Mouse (Mus musculus) embryonic facial prominence, embryonic 11.5 days (tissue): Measurements from ENCODE around the gene Cdk2ap2. TPM values are rescaled to one million over a fixed set of nuclear protein-coding genes. Genes with fewer than 3 reads are reported as not detected.
"Not testable (repeated sequence)": the region's sequence is repeated elsewhere in the genome, so short reads cannot be mapped to it uniquely, and the experiment has no call there.

Experiments used
- ATAC-seq: fragments of 200-750 bp; cut with Nextera tagmentation; replicated peaks from 2 replicates; pipeline ENCODE4 v1.8.0; 2017; ENCODE audit warnings: low read depth; ENCODE audit not compliant: insufficient number of reproducible peaks, low FRiP score, low TSS enrichment
- DNase-seq: peaks from one replicate; pipeline ENCODE4 v3.0.0-alpha.2; 2015; ENCODE audit warnings: low spot score
- H3K27ac ChIP-seq: fragments of 300-500 bp; sonication (generic); replicated peaks from 2 replicates; pipeline ENCODE4 v1.5.1; 2014; ENCODE audit warnings: mild to moderate bottlenecking, low read depth, low read length, control low read depth
- H3K27me3 ChIP-seq: fragments of 300-500 bp; sonication (generic); 2 replicates; pipeline ENCODE4 v1.6.1; 2014; ENCODE audit warnings: mild to moderate bottlenecking, low read length, moderate library complexity, mixed read lengths; ENCODE audit not compliant: control insufficient read depth, insufficient read depth
- H3K36me3 ChIP-seq: fragments of 300-500 bp; sonication (generic); replicated peaks from 2 replicates; pipeline ENCODE4 v1.6.1; 2014; ENCODE audit warnings: low read depth, mild to moderate bottlenecking, low read length, moderate library complexity, mixed read lengths; ENCODE audit not compliant: control insufficient read depth, insufficient read depth
- H3K4me1 ChIP-seq: fragments of 300-500 bp; sonication (generic); 2 replicates; pipeline ENCODE4 v1.6.1; 2014; ENCODE audit warnings: low read length, mixed read lengths; ENCODE audit not compliant: control insufficient read depth, insufficient read depth
- H3K4me2 ChIP-seq: fragments of 300-500 bp; sonication (generic); 2 replicates; pipeline ENCODE4 v1.6.1; 2014; ENCODE audit warnings: low read depth, mild to moderate bottlenecking, control low read depth, low read length, moderate library complexity
- H3K4me3 ChIP-seq: fragments of 300-500 bp; sonication (generic); 2 replicates; pipeline ENCODE4 v1.5.1; 2014; ENCODE audit warnings: low read depth, low read length, control low read depth
- H3K9ac ChIP-seq: fragments of 300-500 bp; sonication (generic); replicated peaks from 2 replicates; pipeline ENCODE4 v1.6.1; 2014; ENCODE audit warnings: mild to moderate bottlenecking, control low read depth, low read length
- H3K9me3 ChIP-seq: fragments of 300-500 bp; sonication (generic); replicated peaks from 2 replicates; pipeline ENCODE4 v1.6.1; 2016; ENCODE audit warnings: mild to moderate bottlenecking, low read length, inconsistent platforms, mixed read lengths; ENCODE audit not compliant: control insufficient read depth
- WGBS: fragments of 180-500 bp; shearing (Covaris S2); extraction: QIAGEN DNeasy Blood & Tissue Kit; methylation state at CpG from one replicate; pipeline ENCODE4 v1.1.7; 2014; 5-methylcytosine and 5-hydroxymethylcytosine counted together
- polyA plus RNA-seq: library from polyadenylated mRNA; unstranded; fragments of >200 nt; fragmentation: Nextera tagmentation; extraction: Ambion mirVana; gene quantifications from 2 replicates; pipeline ENCODE4 v1.2.1, GENCODE M21; 2014

Cdk2ap2 gene
- polyA plus RNA-seq: 58.6 and 69.0 TPM in 2 replicates

DNA sequence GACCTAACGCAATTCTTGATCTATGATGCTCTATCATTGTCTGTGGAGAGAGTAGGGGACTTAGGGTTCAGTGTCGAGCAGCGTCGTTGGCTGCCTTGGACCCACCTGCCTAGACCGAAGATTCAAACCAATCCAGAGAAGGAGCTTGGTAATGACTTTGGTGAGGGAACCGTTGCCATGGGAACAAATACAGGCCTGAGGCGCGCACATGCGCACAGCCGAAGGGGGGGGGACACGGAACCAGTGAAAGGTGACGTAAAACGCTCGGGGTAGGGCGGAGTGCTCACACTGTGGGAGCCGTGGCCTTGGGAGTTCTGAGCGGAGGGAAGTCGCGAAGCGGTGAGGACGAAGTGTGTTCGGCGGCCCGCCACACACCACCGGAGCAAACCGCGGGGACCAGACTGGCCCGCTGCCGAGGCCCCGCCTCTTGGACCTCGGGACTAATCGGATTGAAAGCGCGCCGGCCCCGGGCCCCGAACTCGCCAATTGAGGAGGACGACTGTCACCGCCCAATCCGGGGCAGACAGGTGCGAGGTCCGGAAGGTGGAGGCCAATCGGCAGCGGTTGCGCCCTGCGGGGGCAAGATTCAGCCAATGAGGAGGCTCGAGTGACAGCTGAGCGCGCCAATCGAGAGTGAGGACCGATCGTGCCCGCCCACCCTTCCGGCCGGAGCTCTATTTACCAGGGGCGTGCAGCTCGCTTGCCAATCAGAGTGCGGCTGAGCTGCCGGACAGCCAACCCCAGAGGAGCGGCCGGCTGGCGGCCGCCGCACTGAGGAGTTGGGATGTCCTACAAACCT lies at the start of gene Cdk2ap2:
Cdk2ap2 (plus strand) TSS at position 541 of the 799 bp plus-strand sequence.
- DNase-seq (peak; percentile 99), ATAC-seq (peak; percentile 92)
- H3K4me2 ChIP-seq: peak within 1 kb of the TSS; percentile 70
- H3K9me3 ChIP-seq: no peaks in the 10 kb centered on the region
- H3K36me3 ChIP-seq: no peaks in the 10 kb centered on the region
- peaks cover 19% of the 10 kb centered on the region for H3K27me3 ChIP-seq
- H3K27ac ChIP-seq: no peak within 1 kb of the TSS
- peaks cover 4% of the 10 kb centered on the region; the same call in 1 of the 2 replicates for H3K4me1 ChIP-seq
- peak within 1 kb of the TSS; percentile 53 for H3K9ac ChIP-seq
- under 1% methylated on average over 65 of the region's 65 CpGs for WGBS
- H3K4me3 ChIP-seq: peak within 1 kb of the TSS; percentile 62

DNA sequence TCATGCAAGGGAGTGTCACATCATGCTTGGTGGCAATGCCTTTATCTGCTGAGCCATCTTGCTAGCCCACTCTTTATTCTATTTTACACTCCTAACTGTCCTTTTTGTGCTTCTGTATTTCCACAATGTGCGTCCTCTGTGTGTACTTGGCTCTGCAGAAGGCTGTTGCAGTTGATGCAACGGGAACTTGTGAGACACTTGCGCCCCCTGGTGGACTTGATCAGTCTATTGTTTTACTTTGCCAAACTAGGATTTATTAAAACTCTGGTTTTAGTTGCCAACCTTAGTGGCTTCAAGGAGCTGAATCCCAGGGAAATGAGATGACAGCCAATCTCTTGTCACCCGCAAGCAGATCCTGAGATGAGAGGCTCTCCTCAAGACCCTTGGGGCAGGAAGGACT lies 49.1 kb upstream of the Cdk2ap2 start:
- ATAC-seq: no peak
- H3K36me3 ChIP-seq: no peaks in the 10 kb centered on the region
- 17% methylated on average over 4 of the region's 4 CpGs for WGBS
- H3K4me3 ChIP-seq: no peak overlapping the region
- no peak overlapping the region for H3K27ac ChIP-seq
- H3K9me3 ChIP-seq: no peaks in the 10 kb centered on the region
- H3K4me1 ChIP-seq: no peaks in the 10 kb centered on the region
- no peak overlapping the region for H3K9ac ChIP-seq
- H3K27me3 ChIP-seq: no peaks in the 10 kb centered on the region
- DNase-seq: peak; percentile 90
- no peak overlapping the region for H3K4me2 ChIP-seq

DNA sequence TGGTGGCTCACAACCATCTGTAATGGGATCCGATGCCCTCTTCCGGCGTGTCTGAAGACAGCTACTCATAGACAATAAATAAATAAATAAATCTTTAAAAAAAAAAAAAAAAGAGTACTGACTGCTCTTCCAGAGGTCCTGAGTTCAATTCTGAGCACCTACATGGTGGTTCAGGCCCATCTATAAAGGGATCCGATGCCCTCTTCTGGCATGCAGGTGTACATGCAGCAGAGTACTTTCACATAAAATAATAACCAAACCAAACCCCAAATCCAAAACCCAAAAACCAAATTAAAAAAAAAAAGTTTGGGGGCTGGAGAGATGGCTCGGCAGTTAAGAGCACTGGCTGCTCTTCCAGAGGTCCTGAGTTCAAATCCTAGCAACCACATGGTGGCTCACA lies 47.9 kb upstream of the Cdk2ap2 start:
- WGBS: 77% methylated on average over 5 of the region's 5 CpGs
- not testable (repeated sequence) for H3K4me2 ChIP-seq, ATAC-seq, H3K9ac ChIP-seq, H3K27me3 ChIP-seq, H3K4me1 ChIP-seq, H3K9me3 ChIP-seq, H3K36me3 ChIP-seq, H3K4me3 ChIP-seq, H3K27ac ChIP-seq, DNase-seq

DNA sequence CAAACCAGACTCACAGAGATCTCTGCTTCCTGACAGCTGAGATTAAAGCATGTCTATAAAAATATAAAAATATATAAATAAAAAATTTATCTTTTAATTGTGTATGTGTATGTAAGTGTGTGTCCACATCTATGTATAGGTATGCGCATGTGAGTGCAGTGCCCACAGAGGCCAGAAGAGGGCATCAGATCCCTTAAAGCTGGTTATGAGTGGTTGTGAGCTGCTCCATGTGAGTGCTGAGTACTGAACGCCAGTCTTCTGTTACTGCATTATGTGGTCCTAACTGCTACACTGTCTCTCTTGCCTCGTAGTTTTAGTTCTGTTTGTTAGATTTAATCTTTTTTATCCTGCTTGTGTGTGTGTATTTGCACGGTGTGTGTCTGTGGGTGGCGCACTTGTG lies 46.0 kb upstream of the Cdk2ap2 start:
- Histone ChIP-seq H3K4me1 (no peaks in the 10 kb centered on the region), H3K27ac (no peak overlapping the region), H3K4me2 (no peak overlapping the region), H3K27me3 (no peaks in the 10 kb centered on the region), H3K36me3 (no peaks in the 10 kb centered on the region), H3K9me3 (no peaks in the 10 kb centered on the region), H3K4me3 (no peak overlapping the region), H3K9ac (no peak overlapping the region)
- no peak for ATAC-seq
- DNase-seq: no peak
- 97% methylated on average over 5 of the region's 5 CpGs for WGBS

DNA sequence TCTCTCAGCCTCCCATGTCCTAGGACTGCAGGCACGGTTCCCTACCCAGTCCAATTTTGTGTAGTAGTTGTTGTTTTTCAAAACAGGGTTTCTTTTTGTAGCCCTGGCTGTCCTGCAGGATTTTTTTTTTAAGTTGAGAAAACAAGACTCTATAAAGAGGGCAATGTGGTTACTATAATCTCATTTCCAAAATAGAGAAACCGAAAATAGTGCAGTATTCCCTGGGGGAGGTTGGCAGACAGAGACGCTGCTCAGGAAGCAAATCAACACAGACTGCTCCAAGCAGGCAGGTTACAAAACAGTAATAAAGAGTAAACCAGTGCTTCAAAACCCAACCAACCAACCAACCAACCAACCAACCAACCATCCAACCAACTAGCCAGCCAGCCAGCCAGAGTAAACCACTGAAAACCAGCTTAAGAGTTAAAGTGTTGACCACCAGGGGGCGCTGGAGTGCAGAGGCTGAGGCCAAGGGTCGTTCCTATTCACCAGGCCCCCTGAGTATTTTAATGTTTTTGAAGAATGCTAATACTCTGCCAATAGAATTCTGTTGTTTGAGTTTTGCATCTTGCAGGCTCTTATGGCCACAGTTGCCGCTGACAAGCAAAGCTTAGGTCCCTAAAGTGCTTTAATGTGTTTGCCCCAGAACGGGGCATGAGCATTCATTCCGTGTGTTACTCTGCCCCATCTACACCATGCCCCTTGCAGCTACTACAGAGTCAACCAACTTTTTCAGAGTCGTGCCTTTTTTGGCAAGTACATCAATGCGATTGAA lies 45.1 kb upstream of the Cdk2ap2 start:
- no peak overlapping the region for H3K9ac ChIP-seq
- ATAC-seq (no peak), DNase-seq (peak; percentile 77)
- no peak overlapping the region for H3K4me2 ChIP-seq
- no peaks in the 10 kb centered on the region for H3K9me3 ChIP-seq
- H3K4me3 ChIP-seq: no peak overlapping the region
- H3K36me3 ChIP-seq: no peaks in the 10 kb centered on the region
- no peaks in the 10 kb centered on the region for H3K4me1 ChIP-seq
- no peaks in the 10 kb centered on the region for H3K27me3 ChIP-seq
- 51% methylated on average over 10 of the region's 10 CpGs for WGBS
- H3K27ac ChIP-seq: no peak overlapping the region

DNA sequence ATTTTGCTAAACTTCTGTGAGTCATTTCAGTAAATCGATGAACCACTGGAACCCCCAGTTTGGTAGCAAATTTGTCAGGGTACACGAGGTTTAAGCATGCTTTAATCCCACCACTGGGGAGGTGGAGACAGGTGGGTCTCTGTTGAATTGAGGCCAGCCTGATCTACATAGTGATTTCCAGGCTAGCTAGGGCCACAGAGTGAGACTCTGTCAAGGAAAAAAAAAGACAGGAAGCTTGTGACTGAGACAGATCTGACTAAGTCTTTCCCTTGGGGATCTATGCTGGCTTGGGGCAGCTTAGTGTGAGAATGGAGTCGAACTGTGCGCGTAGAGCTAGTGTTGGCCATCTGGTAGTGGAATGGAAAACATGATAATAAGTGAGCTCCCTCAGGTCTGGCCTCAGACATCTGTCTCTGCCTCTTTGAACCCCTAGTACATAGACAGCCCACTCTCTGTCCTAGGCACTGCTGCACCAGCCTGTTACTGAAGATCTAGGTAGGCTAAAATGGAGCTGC lies 44.4 kb upstream of the Cdk2ap2 start:
- H3K4me3 ChIP-seq: no peak overlapping the region
- H3K9ac ChIP-seq: no peak overlapping the region
- no peaks in the 10 kb centered on the region for H3K36me3 ChIP-seq
- no peaks in the 10 kb centered on the region for H3K4me1 ChIP-seq
- WGBS: 77% methylated on average over 5 of the region's 5 CpGs
- H3K9me3 ChIP-seq: no peaks in the 10 kb centered on the region
- no peak overlapping the region for H3K27ac ChIP-seq
- ATAC-seq: no peak
- H3K4me2 ChIP-seq: no peak overlapping the region
- H3K27me3 ChIP-seq: no peaks in the 10 kb centered on the region
- DNase-seq: no peak

DNA sequence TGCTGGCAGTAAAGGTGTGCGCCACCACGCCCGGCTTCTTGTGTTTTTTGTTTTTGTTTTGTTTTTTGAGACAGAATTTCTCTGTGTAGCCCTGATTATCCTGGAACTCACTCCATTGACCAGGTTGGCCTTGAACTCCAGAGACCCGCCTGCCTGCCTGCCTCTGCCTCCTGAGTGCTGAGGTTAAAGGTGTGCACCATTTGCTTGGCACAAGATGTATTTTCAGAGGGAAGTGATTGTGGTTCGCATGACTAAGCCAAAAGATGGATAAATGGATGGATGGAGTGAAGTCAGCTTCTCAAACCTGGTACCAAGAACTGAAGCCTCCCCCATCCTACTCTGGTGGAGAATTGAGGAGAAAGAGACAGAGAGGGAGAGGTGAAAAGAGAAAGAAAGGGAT lies 42.4 kb upstream of the Cdk2ap2 start:
- Histone ChIP-seq H3K27ac (no peak overlapping the region), H3K9me3 (no peaks in the 10 kb centered on the region), H3K27me3 (no peaks in the 10 kb centered on the region), H3K4me1 (no peaks in the 10 kb centered on the region), H3K4me3 (no peak overlapping the region), H3K4me2 (no peak overlapping the region), H3K9ac (no peak overlapping the region), H3K36me3 (no peaks in the 10 kb centered on the region)
- no peak for DNase-seq
- ATAC-seq: no peak
- WGBS: 82% methylated on average over 5 of the region's 5 CpGs
